Mouse (Mus musculus) myocyte (in vitro differentiated cells): ENCODE results near the gene Gpr137c.

Source experiments
- CEBPB ChIP-seq: IDR thresholded peaks from 2 replicates; pipeline ENCODE4 v1.6.1; 2011; ENCODE audit warnings: mild to moderate bottlenecking, moderate library complexity; ENCODE audit not compliant: poor library complexity, insufficient read depth, severe bottlenecking
- E2F4 ChIP-seq: IDR thresholded peaks from one replicate; pipeline ENCODE4 v1.6.1; 2011; ENCODE audit warnings: mild to moderate bottlenecking, control low read depth, moderate library complexity; ENCODE audit not compliant: insufficient read depth
- MAX ChIP-seq: IDR thresholded peaks from one replicate; pipeline ENCODE4 v1.6.1; 2011; ENCODE audit warnings: low read depth, mild to moderate bottlenecking, control low read depth
- MYOG ChIP-seq, 3 experiments: IDR thresholded peaks; one replicate each; pipeline ENCODE4 v1.6.1; 2011; ENCODE audit warnings: control low read depth in 2 of 3, low read depth in 2 of 3, mild to moderate bottlenecking in 2 of 3; ENCODE audit not compliant: insufficient read length in 2 of 3, control insufficient read depth in 1 of 3, insufficient read depth in 1 of 3
- POLR2A ChIP-seq: IDR thresholded peaks from one replicate; pipeline ENCODE4 v1.6.1; 2011; ENCODE audit warnings: low read depth, mild to moderate bottlenecking, control low read depth, moderate library complexity; ENCODE audit not compliant: insufficient read length
- POLR2AphosphoS2 ChIP-seq: IDR thresholded peaks from one replicate; pipeline ENCODE4 v1.6.1; 2011; ENCODE audit warnings: low read depth, control low read depth; ENCODE audit not compliant: insufficient read length
- REST ChIP-seq: IDR thresholded peaks from one replicate; pipeline ENCODE4 v1.6.1; 2011; ENCODE audit warnings: mild to moderate bottlenecking, control low read depth, moderate library complexity; ENCODE audit not compliant: insufficient read depth, insufficient read length
- SRF ChIP-seq: IDR thresholded peaks from one replicate; pipeline ENCODE4 v1.6.1; 2011; ENCODE audit warnings: low read depth; ENCODE audit not compliant: control insufficient read depth, insufficient read length
- TCF12 ChIP-seq: IDR thresholded peaks from one replicate; pipeline ENCODE4 v1.6.1; 2011; ENCODE audit warnings: mild to moderate bottlenecking, control low read depth; ENCODE audit not compliant: poor library complexity, insufficient read depth, severe bottlenecking

- TF ChIP-seq POLR2A = no peak
- no peak for TF ChIP-seq SRF
- TF ChIP-seq E2F4 = no peak
- TF ChIP-seq TCF12 = no peak
- no peak for TF ChIP-seq MAX
- no peak for TF ChIP-seq POLR2AphosphoS2
- TF ChIP-seq CEBPB = no peak
- no peak for TF ChIP-seq MYOG (IDR thresholded peaks at IDR 0.05; ENCODE audit: control insufficient read depth in 1 of 3, insufficient read depth in 1 of 3, insufficient read length in 2 of 3, low read depth in 2 of 3)
- TF ChIP-seq REST = no peak
Measured at GRCm38 (mm10) chr14:45175012-45175740, 44.3 kb upstream of the Gpr137c start.
